Mouse (Mus musculus): ENCODE data around the gene Gm13030. TPM values are rescaled to one million over a fixed set of nuclear protein-coding genes. Genes with fewer than 3 reads are reported as not detected.
"Not testable (repeated sequence)": the region's sequence is repeated elsewhere in the genome, so short reads cannot be mapped to it uniquely, and the experiment has no call there.

The Gm13030 gene
- not detected in 2 replicates for polyA plus RNA-seq (2015; fragmentation: Nextera tagmentation; extraction: Ambion mirVana)

DNA sequence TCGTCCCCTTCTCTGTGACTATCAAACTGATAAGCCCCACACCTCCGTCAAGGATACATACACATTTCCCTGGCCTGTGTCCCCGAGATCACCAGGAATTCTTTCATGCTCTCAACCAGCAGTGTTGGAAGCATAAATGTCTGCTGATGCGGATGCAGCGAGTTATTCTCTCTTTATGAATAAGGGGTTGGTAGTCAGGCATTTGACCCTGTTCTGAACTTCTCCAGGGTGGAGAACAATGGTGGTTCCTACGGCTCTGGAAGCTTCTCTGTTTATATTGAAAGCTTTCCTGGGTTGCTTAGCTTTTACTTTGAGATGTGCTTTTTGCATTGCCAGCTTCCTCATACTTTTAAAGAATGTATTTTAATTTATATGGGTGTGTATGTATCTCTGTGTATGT lies at the start of gene Gm13030:
Gene Gm13030 (minus strand): TSS at position 101 of the 400 bp plus-strand sequence.
- Histone ChIP-seq H3K4me3 (no peak within 1 kb of the TSS), H3K9me3 (replicated peaks) (no peaks in the 10 kb centered on the region), H3K4me2 (no peak within 1 kb of the TSS), H3K27me3 (no peaks in the 10 kb centered on the region), H3K9ac (no peak within 1 kb of the TSS), H3K36me3 (no peaks in the 10 kb centered on the region), H3K4me1 (replicated peaks) (0 out of 2 replicates have a peak, but pooled peaks cover 3% of the 10 kb centered on the region), H3K27ac (no peak within 1 kb of the TSS)
- 77% methylated on average over 6 of the region's 6 CpGs for WGBS
- ATAC-seq (replicated peaks; ENCODE audit: insufficient number of reproducible peaks, insufficient read depth, low FRiP score, low read depth): no peak

DNA sequence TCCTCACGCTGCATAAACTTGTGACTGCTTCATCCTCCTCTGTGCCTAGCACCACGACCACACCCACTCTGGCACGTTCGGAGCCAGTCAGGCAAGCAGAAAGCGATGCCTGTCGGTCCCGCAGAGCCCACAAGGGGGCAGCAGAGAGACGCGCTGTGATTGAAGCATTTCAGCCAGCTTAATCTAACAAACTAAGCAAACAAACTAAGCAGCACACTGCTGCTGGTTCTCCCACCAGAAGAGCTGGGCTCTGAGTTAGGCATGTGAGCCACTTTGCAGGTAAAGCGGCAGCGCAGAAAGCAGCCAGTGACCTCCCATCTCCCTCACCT lies 48.3 kb upstream of the Gm13030 start:
- Histone ChIP-seq H3K27ac (no peak overlapping the region), H3K4me3 (peak overlapping the region; percentile 21), H3K9me3 (replicated peaks) (no peaks in the 10 kb centered on the region), H3K9ac (no peak overlapping the region), H3K4me1 (replicated peaks) (peaks cover 5% of the 10 kb centered on the region; the same call in 1 of the 2 replicates), H3K4me2 (peak overlapping the region; percentile 50), H3K36me3 (no peaks in the 10 kb centered on the region), H3K27me3 (peaks cover 14% of the 10 kb centered on the region)
- ATAC-seq (replicated peaks; ENCODE audit: insufficient number of reproducible peaks, insufficient read depth, low FRiP score, low read depth): no peak; the same call in 1 of the 2 replicates
- WGBS: 1% methylated on average over 11 of the region's 11 CpGs

DNA sequence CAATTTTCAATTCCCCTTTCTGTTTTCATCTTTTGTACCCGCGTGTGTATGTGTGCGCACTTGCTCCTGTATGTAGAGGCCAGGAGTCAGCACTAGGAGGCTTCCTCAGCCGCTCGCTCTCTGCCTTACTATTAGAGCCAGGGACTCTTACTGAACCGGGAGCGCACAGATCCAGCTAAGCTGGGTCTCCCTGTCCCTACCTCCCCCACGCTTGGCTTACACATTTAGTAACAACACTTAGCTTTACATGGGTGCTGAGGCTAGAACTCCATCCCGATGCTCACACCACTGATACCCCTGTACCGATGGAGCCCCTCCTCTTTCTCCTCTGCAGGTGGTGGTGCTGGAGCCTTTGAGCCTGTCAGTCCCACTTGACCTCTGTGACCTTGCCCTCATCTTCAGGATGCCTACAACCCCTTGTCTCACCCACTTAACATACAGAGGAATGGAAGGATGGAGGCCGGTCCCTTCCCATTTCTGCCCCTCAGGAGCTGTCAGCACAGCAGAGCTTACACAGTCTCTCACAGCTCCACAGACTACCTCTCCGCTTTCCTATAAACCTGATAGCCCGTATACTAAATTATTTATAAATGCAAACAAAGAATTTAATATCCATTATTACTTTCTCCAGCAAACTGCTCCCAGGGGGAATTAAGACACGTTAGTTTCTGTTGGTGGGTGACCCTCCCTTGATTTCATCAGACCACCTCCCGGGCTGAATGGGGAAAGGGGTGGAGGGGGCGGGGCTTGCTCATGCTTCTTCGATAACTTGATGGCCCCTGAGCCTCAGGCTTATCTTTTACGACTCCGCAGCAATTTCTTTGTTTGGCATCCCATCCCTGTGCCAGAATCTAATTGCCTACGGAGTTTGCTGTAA lies 47.7 kb upstream of the Gm13030 start:
- ATAC-seq (replicated peaks; ENCODE audit: insufficient number of reproducible peaks, insufficient read depth, low FRiP score, low read depth): no peak
- Histone ChIP-seq H3K9me3 (replicated peaks) (no peaks in the 10 kb centered on the region), H3K4me2 (peak overlapping the region; percentile 50), H3K4me3 (peak overlapping the region; percentile 21), H3K27ac (no peak overlapping the region), H3K4me1 (replicated peaks) (peaks cover 5% of the 10 kb centered on the region; the same call in 1 of the 2 replicates), H3K9ac (no peak overlapping the region), H3K27me3 (peaks cover 12% of the 10 kb centered on the region), H3K36me3 (no peaks in the 10 kb centered on the region)
- WGBS: 35% methylated on average over 20 of the region's 20 CpGs

DNA sequence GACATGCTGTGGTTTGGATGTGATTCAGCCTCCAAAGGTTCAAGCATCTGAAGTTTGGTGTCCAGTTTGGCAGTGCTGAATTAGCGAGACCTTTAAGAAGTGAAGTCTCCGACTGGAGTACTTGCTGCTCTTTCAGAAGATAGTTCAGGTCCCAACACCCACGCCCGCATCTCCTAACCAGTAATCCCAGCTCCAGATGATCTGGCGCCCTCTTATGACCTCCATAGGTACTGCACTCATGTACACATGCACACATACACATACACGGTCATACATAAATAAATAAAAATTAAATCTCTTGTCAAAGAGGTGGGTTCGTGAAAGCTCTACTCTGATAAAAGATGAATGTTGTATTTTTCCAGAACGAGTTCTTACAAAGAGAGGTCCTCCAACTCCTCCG lies 43.5 kb upstream of the Gm13030 start:
- H3K9me3 ChIP-seq (replicated peaks): no peaks in the 10 kb centered on the region
- WGBS: 77% methylated on average over 9 of the region's 9 CpGs
- peaks cover 14% of the 10 kb centered on the region for H3K4me1 ChIP-seq (replicated peaks)
- H3K4me2 ChIP-seq: no peak overlapping the region
- peaks cover 7% of the 10 kb centered on the region for H3K27me3 ChIP-seq
- H3K9ac ChIP-seq: no peak overlapping the region
- H3K27ac ChIP-seq: no peak overlapping the region
- H3K4me3 ChIP-seq: no peak overlapping the region
- no peak for ATAC-seq (replicated peaks; ENCODE audit: insufficient number of reproducible peaks, insufficient read depth, low FRiP score, low read depth)
- no peaks in the 10 kb centered on the region for H3K36me3 ChIP-seq

DNA sequence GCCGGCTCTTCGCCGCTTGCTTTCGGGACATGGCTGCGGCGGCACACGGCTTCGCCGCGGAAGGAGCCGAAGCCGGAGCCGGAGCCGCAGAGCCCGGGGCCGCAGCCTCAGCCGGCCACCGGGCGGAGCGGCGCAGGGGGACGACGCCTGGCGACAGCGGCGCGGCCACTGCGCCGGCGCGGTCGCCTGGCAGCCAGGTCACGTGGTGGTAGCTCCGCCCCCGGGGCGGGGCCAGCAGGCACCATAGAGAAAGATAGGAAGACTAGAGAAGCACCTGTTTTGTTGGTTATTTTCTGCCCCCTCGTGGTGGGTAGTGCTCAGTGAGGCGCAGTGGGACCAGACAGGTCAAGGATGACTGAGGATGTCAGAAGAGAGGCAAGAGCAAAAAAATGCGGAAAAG lies 40.0 kb upstream of the Gm13030 start, which contains the start of gene Otud3:
Gene Otud3 (minus strand): TSS at position 149 of the 400 bp plus-strand sequence.
- under 1% methylated on average over 39 of the region's 39 CpGs for WGBS

DNA sequence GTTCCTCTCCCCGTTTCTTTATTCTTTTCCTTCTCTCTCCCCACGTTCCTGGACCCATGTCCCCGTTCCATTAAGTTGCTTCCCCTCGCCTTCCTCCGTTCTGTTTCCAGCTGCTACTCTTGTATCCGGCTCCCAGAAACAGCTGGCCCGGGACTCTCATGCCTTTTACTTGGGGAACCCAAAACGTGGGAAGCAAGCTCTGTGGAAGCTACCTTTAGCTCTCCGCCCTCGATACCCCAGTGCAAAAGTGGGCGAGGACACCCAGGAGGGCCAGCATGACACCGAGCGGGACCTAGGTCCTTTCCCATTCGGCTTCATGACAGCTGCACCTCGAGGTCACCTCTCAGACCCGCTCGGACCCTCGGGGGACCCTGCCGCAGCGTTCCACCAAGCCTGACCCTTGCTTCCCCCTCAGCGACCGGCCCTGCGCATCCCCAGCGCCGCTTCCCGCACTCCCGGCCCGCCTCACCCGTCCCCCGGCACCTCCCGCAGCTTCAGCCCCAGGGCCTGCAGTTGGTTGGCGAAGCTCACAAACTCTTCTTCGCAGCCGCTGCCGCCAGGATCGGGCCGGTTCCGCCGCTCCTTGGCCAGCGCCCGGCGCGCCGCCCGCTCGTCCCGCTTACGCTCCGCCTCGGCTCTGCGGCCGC lies 39.5 kb upstream of the Gm13030 start:
- Histone ChIP-seq H3K4me3 (peak overlapping the region; percentile 93), H3K4me1 (replicated peaks) (peaks cover 9% of the 10 kb centered on the region), H3K27ac (peak overlapping the region; percentile 61), H3K36me3 (no peaks in the 10 kb centered on the region), H3K27me3 (no peaks in the 10 kb centered on the region), H3K9me3 (replicated peaks) (no peaks in the 10 kb centered on the region), H3K4me2 (peak overlapping the region; percentile 97), H3K9ac (peak overlapping the region; percentile 93)
- ATAC-seq (replicated peaks; ENCODE audit: insufficient number of reproducible peaks, insufficient read depth, low FRiP score, low read depth): peak; percentile 15; the same call in 1 of the 2 replicates
- WGBS: under 1% methylated on average over 52 of the region's 52 CpGs

More for the DNA sequence above, 40.0 kb upstream of the Gm13030 start, which contains the start of gene Otud3:
- peaks cover 9% of the 10 kb centered on the region for H3K4me1 ChIP-seq (replicated peaks)
- no peaks in the 10 kb centered on the region for H3K27me3 ChIP-seq
- H3K36me3 ChIP-seq: no peaks in the 10 kb centered on the region
- peak within 1 kb of the TSS; percentile 97 for H3K4me2 ChIP-seq
- peak within 1 kb of the TSS; percentile 93 for H3K4me3 ChIP-seq
- H3K9me3 ChIP-seq (replicated peaks): no peaks in the 10 kb centered on the region
- peak; percentile 97 for ATAC-seq (replicated peaks; ENCODE audit: insufficient number of reproducible peaks, insufficient read depth, low FRiP score, low read depth)
- H3K27ac ChIP-seq: peak within 1 kb of the TSS; percentile 61
- H3K9ac ChIP-seq: peak within 1 kb of the TSS; percentile 93

DNA sequence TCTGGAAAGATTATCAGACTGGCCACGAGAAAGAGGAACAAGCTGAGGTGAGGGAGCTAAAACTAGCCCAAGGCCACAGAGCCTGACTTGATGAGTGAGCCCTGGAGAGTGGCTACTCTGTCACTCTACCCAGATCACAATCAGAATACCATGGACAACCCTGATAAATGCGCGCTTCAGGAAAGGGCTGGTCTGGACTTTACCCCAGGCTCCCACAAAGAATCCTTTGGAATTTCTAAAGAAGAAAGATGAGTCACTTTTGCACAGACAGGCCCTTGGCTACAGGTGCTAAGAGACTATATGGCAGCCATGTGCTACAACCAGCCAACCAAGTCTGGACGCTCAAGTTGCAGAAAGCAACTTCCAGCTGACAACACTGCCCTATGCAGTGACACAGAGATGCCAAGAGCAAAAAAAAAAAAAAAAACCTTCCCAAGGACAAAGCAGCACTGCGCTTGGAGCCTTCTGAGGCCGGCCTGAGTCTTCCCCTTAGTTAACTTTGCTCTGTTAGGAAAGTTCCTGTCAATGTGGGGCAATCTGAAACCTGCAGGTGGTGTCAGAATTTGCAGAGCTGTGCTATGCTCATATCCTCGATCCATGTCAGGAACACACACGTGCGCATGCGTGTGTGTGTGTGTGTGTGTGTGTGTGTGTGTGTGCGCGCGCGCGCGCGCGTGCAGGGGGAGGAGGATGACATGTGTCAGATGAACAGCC lies 32.0 kb upstream of the Gm13030 start:
- no peak for ATAC-seq (replicated peaks; ENCODE audit: insufficient number of reproducible peaks, insufficient read depth, low FRiP score, low read depth)
- H3K4me1 ChIP-seq (replicated peaks): no peaks in the 10 kb centered on the region
- no peaks in the 10 kb centered on the region for H3K27me3 ChIP-seq
- peaks cover 45% of the 10 kb centered on the region for H3K36me3 ChIP-seq
- H3K27ac ChIP-seq: no peak overlapping the region
- H3K9ac ChIP-seq: no peak overlapping the region
- H3K4me3 ChIP-seq: no peak overlapping the region
- no peaks in the 10 kb centered on the region for H3K9me3 ChIP-seq (replicated peaks)
- no peak overlapping the region for H3K4me2 ChIP-seq
- WGBS: 92% methylated on average over 18 of the region's 18 CpGs

DNA sequence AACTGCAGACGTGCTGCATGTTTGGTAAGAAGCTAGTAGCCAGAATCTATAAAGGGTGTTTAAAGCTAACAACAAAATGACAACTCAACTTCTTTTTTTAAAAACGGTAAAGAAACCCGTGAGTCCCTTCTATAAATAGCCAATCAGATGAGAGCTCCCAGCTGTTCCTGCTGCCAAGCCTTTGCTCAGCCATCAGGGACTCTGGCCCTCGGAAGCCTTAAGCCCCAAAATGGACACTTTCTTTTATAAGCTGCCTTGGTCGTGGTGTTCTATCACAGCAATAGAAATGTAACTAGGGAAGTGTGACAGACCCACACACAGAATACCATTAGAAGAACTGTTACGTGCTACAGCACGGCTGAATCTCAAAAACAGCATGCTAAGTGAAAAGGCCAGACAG lies 25.6 kb upstream of the Gm13030 start:
- Histone ChIP-seq H3K9me3 (replicated peaks) (no peaks in the 10 kb centered on the region), H3K9ac (no peak overlapping the region), H3K4me1 (replicated peaks) (no peaks in the 10 kb centered on the region), H3K27ac (no peak overlapping the region), H3K4me3 (no peak overlapping the region), H3K27me3 (no peaks in the 10 kb centered on the region), H3K4me2 (no peak overlapping the region), H3K36me3 (peaks cover 55% of the 10 kb centered on the region)
- 60% methylated on average over 7 of the region's 7 CpGs for WGBS
- no peak for ATAC-seq (replicated peaks; ENCODE audit: insufficient number of reproducible peaks, insufficient read depth, low FRiP score, low read depth)

DNA sequence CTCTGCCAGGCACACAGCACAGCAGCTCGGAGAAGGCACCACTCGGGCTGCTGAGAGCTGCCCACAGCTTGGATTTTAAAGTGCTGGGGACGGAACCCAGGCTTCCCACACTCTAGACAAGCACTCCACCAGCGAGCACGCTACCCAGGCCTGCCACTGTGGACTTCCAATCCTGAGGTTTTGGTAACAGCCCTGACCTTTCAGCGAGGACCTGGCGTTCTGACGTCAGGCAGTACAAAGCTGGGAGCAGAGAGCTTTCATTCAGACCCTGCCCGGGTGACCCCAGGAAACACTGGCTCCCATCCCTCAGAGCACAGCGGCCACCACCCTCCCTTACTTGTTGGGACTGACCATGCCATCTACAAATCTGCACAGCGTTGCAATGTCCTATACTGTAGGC lies 20.0 kb upstream of the Gm13030 start:
- WGBS: 83% methylated on average over 11 of the region's 11 CpGs
- ATAC-seq (replicated peaks; ENCODE audit: insufficient number of reproducible peaks, insufficient read depth, low FRiP score, low read depth); H3K9ac ChIP-seq; H3K4me2 ChIP-seq; H3K4me1 ChIP-seq (replicated peaks); H3K9me3 ChIP-seq (replicated peaks); H3K4me3 ChIP-seq; H3K27ac ChIP-seq; H3K27me3 ChIP-seq: not testable (repeated sequence)
- H3K36me3 ChIP-seq: peaks cover 27% of the 10 kb centered on the region

DNA sequence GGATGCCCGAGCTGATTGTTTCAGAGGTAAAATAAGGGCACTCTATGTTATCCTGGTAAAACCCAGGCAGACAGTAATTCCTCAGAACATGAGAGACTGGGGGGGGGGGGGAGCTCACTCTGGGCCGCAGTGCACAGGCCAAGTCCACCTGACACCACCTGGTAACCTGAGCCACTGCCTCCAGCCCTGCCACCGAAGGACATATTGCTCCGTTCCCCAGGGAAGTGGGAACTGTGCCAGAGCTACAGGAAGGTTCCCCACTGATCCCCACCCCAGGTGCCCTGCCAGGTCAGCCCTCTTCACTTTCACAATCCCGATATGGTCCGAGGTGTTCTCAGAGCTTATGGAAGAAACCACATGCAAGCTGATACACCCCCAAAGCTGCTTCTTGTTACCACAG lies 18.9 kb upstream of the Gm13030 start:
- no peak for ATAC-seq (replicated peaks; ENCODE audit: insufficient number of reproducible peaks, insufficient read depth, low FRiP score, low read depth)
- Histone ChIP-seq H3K4me1 (replicated peaks) (no peaks in the 10 kb centered on the region), H3K9ac (no peak overlapping the region), H3K4me2 (no peak overlapping the region), H3K27me3 (no peaks in the 10 kb centered on the region), H3K4me3 (no peak overlapping the region), H3K36me3 (peaks cover 24% of the 10 kb centered on the region), H3K27ac (no peak overlapping the region), H3K9me3 (replicated peaks) (no peaks in the 10 kb centered on the region)
- 74% methylated on average over 6 of the region's 6 CpGs for WGBS

DNA sequence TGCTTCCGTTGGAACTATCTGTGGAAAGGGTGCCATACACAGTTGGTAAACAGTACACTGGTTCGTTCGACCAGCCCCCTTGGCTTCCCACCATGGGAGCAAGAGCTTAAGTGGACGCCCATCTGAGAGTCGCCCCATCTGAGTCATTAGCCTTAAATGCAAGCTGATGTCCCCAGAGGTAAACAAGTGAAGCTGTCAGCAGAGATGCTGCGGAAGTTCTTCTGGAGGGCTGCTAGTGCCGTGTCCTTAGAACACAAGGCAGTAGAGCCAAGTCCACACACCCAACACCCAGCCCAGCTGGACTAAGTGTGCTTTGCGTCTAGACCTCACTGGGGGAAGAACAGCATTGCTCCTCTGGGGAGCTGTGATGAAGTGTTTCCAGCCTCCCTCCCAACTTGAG lies 15.9 kb upstream of the Gm13030 start:
- peaks cover 2% of the 10 kb centered on the region; the same call in 1 of the 2 replicates for H3K36me3 ChIP-seq

More for the DNA sequence above, 15.9 kb upstream of the Gm13030 start:
- H3K27me3 ChIP-seq: peaks cover 3% of the 10 kb centered on the region; the same call in 1 of the 2 replicates
- no peak overlapping the region for H3K4me2 ChIP-seq
- H3K4me1 ChIP-seq (replicated peaks): no peaks in the 10 kb centered on the region
- H3K9me3 ChIP-seq (replicated peaks): no peaks in the 10 kb centered on the region
- no peak for ATAC-seq (replicated peaks; ENCODE audit: insufficient number of reproducible peaks, insufficient read depth, low FRiP score, low read depth)
- H3K27ac ChIP-seq: no peak overlapping the region
- 59% methylated on average over 8 of the region's 8 CpGs for WGBS
- no peak overlapping the region for H3K4me3 ChIP-seq
- no peak overlapping the region for H3K9ac ChIP-seq
